Mouse (Mus musculus): ENCODE measurements at regions not wholly inside any gene's neighbourhood (a gene's known extent, or its start where the extent isn't known, plus 50 kb on each side); places are given as distances from the start of the nearest gene placed in this dataset.
A peak's percentile ranks its signal among the peaks of the same experiment; 100 is the strongest.

DNA sequence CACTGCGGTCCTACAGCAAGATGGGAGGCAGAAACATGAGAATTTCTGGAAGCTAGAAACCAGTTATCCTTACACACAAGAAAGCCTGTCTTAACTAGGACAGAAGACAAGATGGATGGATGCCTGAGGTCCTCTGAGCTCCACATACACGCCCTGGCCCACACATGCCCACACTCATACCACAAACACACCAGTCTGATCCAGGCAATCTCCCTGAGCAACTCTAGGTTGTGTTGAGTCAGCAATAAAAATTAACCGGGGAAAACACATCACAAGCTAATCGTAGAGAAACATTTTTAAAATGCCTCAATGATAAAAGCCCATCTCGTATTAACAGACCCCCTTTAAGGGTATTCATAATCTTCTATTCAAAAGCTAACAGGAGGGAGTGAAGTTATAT lies 298.9 kb downstream of the 3100002H09Rik start:
- no peak for DNase-seq (ENCODE audit: low spot score)
- WGBS = 78% methylated on average over 5 of the region's 5 CpGs
- ATAC-seq (ENCODE audit: insufficient number of reproducible peaks, low FRiP score, low TSS enrichment, low read depth) = no peak
- Histone ChIP-seq H3K4me2 (ENCODE audit: low read depth, severe bottlenecking) (no peak overlapping the region), H3K27me3 (ENCODE audit: control insufficient read depth, insufficient read depth, low read length) (no peaks in the 10 kb centered on the region), H3K9ac (ENCODE audit: low read length) (no peak overlapping the region), H3K36me3 (ENCODE audit: control insufficient read depth, insufficient read depth, low read length) (no peaks in the 10 kb centered on the region), H3K27ac (replicated peaks; ENCODE audit: low read depth, low read length) (no peak overlapping the region), H3K9me3 (ENCODE audit: control insufficient read depth, low read length) (no peaks in the 10 kb centered on the region), H3K4me1 (ENCODE audit: control insufficient read depth, insufficient read depth, low read length) (0 out of 2 replicates have a peak, but pooled peaks cover 5% of the 10 kb centered on the region), H3K4me3 (ENCODE audit: low read depth, low read length) (no peak overlapping the region)

DNA sequence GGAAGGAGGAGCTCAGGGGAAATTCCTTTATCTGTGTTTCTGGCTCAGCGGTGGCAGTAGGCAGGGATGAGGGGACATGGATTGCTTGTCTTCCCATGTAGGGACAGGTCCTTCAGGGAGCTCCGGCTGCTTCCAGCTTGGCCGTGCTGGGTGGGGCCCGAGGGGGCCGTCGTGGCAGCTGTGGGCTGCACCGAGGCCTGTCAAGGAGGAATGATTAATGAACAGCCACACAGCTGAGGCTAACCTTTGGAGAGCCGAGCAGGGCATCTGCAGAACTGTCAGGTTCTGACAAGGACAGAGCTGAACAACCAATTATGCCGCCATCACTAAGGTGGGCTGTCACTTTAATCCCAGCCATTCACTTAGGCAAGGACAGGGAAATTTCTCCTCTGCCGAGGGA lies 300.0 kb downstream of the 3100002H09Rik start:
- Histone ChIP-seq H3K4me2 (ENCODE audit: low read depth, severe bottlenecking) (no peak overlapping the region), H3K9me3 (ENCODE audit: control insufficient read depth, low read length) (no peaks in the 10 kb centered on the region), H3K9ac (ENCODE audit: low read length) (no peak overlapping the region), H3K4me1 (ENCODE audit: control insufficient read depth, insufficient read depth, low read length) (0 out of 2 replicates have a peak, but pooled peaks cover 5% of the 10 kb centered on the region), H3K36me3 (ENCODE audit: control insufficient read depth, insufficient read depth, low read length) (no peaks in the 10 kb centered on the region), H3K27me3 (ENCODE audit: control insufficient read depth, insufficient read depth, low read length) (no peaks in the 10 kb centered on the region), H3K27ac (replicated peaks; ENCODE audit: low read depth, low read length) (no peak overlapping the region), H3K4me3 (ENCODE audit: low read depth, low read length) (no peak overlapping the region)
- DNase-seq (ENCODE audit: low spot score) = peak; percentile 39
- no peak for ATAC-seq (ENCODE audit: insufficient number of reproducible peaks, low FRiP score, low TSS enrichment, low read depth)
- WGBS = 15% methylated on average over 10 of the region's 10 CpGs

DNA sequence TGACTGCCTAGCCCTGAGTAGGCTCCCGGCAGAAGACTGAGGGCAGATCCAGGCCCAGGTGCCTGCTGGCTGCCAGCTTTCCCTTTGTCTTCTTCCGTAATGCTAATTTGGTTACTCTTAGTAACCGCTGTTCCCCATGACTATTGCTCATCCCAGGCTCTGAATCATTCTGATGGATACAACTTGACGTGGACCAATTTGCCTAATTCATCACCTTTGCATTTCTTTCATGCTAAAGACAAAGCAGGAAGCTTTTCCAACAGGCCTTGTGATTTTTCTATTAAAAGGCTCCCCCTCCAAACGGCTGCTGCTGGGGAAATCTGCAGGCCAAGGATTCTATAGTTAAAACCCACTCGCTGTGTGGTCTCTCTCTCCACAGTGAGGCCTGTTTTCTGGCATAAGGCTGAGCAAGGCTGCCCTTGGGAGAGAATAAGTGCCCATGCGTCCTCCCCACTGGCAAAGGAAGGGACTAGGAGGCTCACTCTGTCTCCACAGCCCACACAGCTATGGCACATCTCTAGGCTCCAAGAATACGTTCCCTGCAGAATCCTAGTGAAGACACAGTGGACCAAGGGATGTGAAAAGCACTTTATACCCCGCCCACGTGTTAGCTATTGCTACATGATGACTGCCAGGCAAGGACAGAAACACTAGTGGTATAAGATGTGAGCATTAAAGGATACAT lies 304.6 kb downstream of the 3100002H09Rik start:
- DNase-seq (ENCODE audit: low spot score) = no peak
- Histone ChIP-seq H3K27ac (replicated peaks; ENCODE audit: low read depth, low read length) (no peak overlapping the region), H3K9ac (ENCODE audit: low read length) (no peak overlapping the region), H3K4me1 (ENCODE audit: control insufficient read depth, insufficient read depth, low read length) (0 out of 2 replicates have a peak, but pooled peaks cover 5% of the 10 kb centered on the region), H3K27me3 (ENCODE audit: control insufficient read depth, insufficient read depth, low read length) (no peaks in the 10 kb centered on the region), H3K36me3 (ENCODE audit: control insufficient read depth, insufficient read depth, low read length) (no peaks in the 10 kb centered on the region), H3K4me3 (ENCODE audit: low read depth, low read length) (no peak overlapping the region), H3K4me2 (ENCODE audit: low read depth, severe bottlenecking) (no peak overlapping the region), H3K9me3 (ENCODE audit: control insufficient read depth, low read length) (no peaks in the 10 kb centered on the region)
- WGBS = 77% methylated on average over 10 of the region's 10 CpGs
- no peak for ATAC-seq (ENCODE audit: insufficient number of reproducible peaks, low FRiP score, low TSS enrichment, low read depth)

DNA sequence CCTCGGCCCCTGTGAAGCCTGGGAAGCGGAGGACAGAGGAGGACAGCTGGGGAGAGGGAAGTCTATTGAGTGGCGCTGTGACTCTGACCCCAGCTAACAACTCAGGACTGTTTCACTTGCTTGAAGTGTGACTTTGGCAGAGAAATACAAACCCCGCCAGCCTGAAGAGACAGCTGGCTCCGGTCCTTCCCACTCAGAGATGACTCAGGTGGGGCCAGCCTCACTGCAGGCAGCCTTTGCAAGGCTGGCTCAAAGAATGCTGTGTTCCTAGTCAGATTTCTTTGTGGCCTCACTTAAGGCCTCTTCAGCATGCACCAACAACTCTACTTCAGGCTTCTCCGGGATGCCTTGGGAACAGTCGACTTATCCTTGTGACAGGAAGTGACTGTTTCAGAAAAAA lies 307.7 kb downstream of the 3100002H09Rik start:
- no peaks in the 10 kb centered on the region for H3K36me3 ChIP-seq (ENCODE audit: control insufficient read depth, insufficient read depth, low read length)
- H3K27ac ChIP-seq (replicated peaks; ENCODE audit: low read depth, low read length) = no peak overlapping the region
- no peak for DNase-seq (ENCODE audit: low spot score)
- H3K4me1 ChIP-seq (ENCODE audit: control insufficient read depth, insufficient read depth, low read length) = peaks cover 5% of the 10 kb centered on the region; the same call in 1 of the 2 replicates
- H3K27me3 ChIP-seq (ENCODE audit: control insufficient read depth, insufficient read depth, low read length) = no peaks in the 10 kb centered on the region
- no peaks in the 10 kb centered on the region for H3K9me3 ChIP-seq (ENCODE audit: control insufficient read depth, low read length)
- ATAC-seq (ENCODE audit: insufficient number of reproducible peaks, low FRiP score, low TSS enrichment, low read depth) = no peak
- no peak overlapping the region for H3K4me3 ChIP-seq (ENCODE audit: low read depth, low read length)
- H3K4me2 ChIP-seq (ENCODE audit: low read depth, severe bottlenecking) = no peak overlapping the region
- WGBS = 70% methylated on average over 7 of the region's 7 CpGs
- no peak overlapping the region for H3K9ac ChIP-seq (ENCODE audit: low read length)

DNA sequence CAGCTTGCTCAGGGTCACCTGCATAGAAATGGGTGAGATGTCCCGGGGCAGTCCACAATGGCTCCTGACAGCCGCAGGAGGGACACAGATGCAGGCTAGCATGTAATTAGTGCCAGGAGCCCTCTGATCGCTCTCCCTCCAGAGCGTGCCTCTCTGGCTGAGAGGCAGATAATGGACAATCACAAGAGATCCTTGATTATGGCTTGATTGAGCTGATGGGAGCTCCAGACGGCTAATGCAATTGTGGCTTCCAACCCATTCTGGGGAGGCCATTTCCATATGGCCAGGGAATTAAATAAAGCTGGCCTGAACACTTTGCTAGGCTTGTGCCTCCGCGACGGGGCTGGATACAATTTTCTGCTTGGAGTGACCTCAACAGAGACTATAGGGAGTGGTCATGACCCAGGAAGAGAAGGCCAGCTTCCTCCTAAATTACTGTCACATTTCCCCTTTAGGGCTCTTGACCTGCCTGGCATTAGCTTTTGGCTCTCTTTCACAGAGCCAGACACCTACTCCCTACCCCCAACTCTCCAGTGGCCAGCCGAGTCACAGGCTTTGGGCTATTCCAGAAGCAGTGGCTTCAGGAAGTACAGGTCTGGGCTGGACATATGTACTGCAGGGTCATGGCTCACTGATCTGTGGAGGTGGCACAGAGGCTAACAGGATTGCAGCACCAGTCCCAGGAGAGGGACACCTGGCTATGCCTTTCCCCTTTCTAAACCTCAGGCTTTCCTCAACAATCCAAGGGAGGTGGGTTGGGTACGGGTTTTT lies 311.8 kb downstream of the 3100002H09Rik start:
- H3K36me3 ChIP-seq (ENCODE audit: control insufficient read depth, insufficient read depth, low read length) = no peaks in the 10 kb centered on the region
- H3K4me1 ChIP-seq (ENCODE audit: control insufficient read depth, insufficient read depth, low read length) = peaks cover 5% of the 10 kb centered on the region; the same call in 1 of the 2 replicates
- DNase-seq (ENCODE audit: low spot score) (no peak), ATAC-seq (ENCODE audit: insufficient number of reproducible peaks, low FRiP score, low TSS enrichment, low read depth) (no peak)
- 19% methylated on average over 10 of the region's 10 CpGs for WGBS
- no peak overlapping the region for H3K27ac ChIP-seq (replicated peaks; ENCODE audit: low read depth, low read length)
- no peak overlapping the region for H3K9ac ChIP-seq (ENCODE audit: low read length)
- H3K4me3 ChIP-seq (ENCODE audit: low read depth, low read length) = no peak overlapping the region
- no peaks in the 10 kb centered on the region for H3K27me3 ChIP-seq (ENCODE audit: control insufficient read depth, insufficient read depth, low read length)
- H3K9me3 ChIP-seq (ENCODE audit: control insufficient read depth, low read length) = no peaks in the 10 kb centered on the region
- no peak overlapping the region for H3K4me2 ChIP-seq (ENCODE audit: low read depth, severe bottlenecking)

DNA sequence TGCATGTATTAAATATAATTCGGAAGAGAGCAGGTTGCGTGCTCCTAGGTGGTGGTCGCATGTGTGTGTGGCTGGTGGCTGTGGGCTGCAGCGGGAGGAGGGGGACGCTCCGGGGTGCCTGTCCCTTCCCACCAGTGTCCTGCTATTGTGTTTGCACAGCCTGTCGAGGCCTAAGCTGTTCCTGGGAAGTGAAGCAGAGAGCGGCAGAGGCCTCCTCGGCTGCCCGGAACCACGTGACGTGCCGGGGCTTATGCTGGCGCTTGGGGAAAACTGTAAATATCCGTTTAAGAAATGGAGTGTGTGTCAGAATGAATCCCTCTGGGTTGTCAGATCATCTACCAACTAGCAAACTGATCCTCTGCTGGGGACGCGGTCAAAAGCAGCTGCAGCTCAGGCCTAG lies 318.3 kb downstream of the 3100002H09Rik start:
- Histone ChIP-seq H3K4me1 (ENCODE audit: control insufficient read depth, insufficient read depth, low read length) (no peaks in the 10 kb centered on the region), H3K36me3 (ENCODE audit: control insufficient read depth, insufficient read depth, low read length) (no peaks in the 10 kb centered on the region), H3K9me3 (ENCODE audit: control insufficient read depth, low read length) (no peaks in the 10 kb centered on the region), H3K4me2 (ENCODE audit: low read depth, severe bottlenecking) (no peak overlapping the region), H3K9ac (ENCODE audit: low read length) (no peak overlapping the region), H3K4me3 (ENCODE audit: low read depth, low read length) (no peak overlapping the region), H3K27me3 (ENCODE audit: control insufficient read depth, insufficient read depth, low read length) (no peaks in the 10 kb centered on the region), H3K27ac (replicated peaks; ENCODE audit: low read depth, low read length) (no peak overlapping the region)
- DNase-seq (ENCODE audit: low spot score) = no peak
- no peak for ATAC-seq (ENCODE audit: insufficient number of reproducible peaks, low FRiP score, low TSS enrichment, low read depth)
- 58% methylated on average over 17 of the region's 17 CpGs for WGBS

DNA sequence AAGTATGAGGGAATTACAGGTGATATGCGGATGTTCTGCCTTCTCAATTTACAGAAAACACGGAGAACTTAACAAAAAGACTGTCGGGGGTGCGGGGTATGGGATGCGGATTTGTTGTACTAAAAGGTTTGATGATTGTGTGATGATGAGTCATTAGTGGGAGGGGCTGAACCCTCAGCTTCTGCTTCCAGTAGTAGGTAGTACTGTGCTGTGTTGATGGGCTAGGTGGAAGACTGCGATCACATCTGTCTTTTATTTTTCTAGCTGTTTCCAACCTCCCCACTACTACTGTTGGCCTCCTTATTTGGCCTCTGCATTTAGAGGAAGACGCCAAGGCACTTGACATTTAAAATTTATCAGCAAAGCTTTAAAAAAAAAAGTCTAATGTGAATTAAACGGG lies 318.8 kb downstream of the 3100002H09Rik start:
- Histone ChIP-seq H3K27me3 (ENCODE audit: control insufficient read depth, insufficient read depth, low read length) (no peaks in the 10 kb centered on the region), H3K9me3 (ENCODE audit: control insufficient read depth, low read length) (no peaks in the 10 kb centered on the region), H3K4me2 (ENCODE audit: low read depth, severe bottlenecking) (no peak overlapping the region), H3K4me3 (ENCODE audit: low read depth, low read length) (no peak overlapping the region), H3K9ac (ENCODE audit: low read length) (no peak overlapping the region), H3K27ac (replicated peaks; ENCODE audit: low read depth, low read length) (no peak overlapping the region), H3K36me3 (ENCODE audit: control insufficient read depth, insufficient read depth, low read length) (no peaks in the 10 kb centered on the region), H3K4me1 (ENCODE audit: control insufficient read depth, insufficient read depth, low read length) (no peaks in the 10 kb centered on the region)
- 65% methylated on average over 8 of the region's 8 CpGs for WGBS
- ATAC-seq (ENCODE audit: insufficient number of reproducible peaks, low FRiP score, low TSS enrichment, low read depth) (no peak), DNase-seq (ENCODE audit: low spot score) (no peak)

DNA sequence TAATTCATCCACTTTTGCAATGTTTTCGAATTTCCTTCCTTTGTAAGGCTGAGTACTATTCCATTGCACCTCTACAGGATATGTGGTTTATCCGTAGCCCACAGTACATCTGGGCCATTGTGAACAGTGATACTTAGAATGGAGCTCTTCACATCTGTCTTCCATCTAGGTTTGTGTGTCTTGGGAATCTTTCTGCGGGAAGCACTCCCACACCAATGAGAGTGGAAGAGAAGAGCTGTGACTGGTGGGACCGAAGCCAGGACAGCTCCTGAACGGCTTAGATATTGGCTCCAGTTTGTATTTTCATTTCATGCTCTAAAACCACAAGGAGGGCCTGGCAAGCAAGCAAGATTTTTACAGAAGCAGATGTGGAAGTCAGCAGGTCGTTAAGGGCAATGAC lies 323.1 kb downstream of the 3100002H09Rik start:
- WGBS = 73% methylated on average over 6 of the region's 6 CpGs
- no peaks in the 10 kb centered on the region for H3K4me1 ChIP-seq (ENCODE audit: control insufficient read depth, insufficient read depth, low read length)
- H3K27me3 ChIP-seq (ENCODE audit: control insufficient read depth, insufficient read depth, low read length) = no peaks in the 10 kb centered on the region

More for the DNA sequence above, 323.1 kb downstream of the 3100002H09Rik start:
- DNase-seq (ENCODE audit: low spot score) (no peak), ATAC-seq (ENCODE audit: insufficient number of reproducible peaks, low FRiP score, low TSS enrichment, low read depth) (no peak)
- Histone ChIP-seq H3K4me3 (ENCODE audit: low read depth, low read length) (no peak overlapping the region), H3K36me3 (ENCODE audit: control insufficient read depth, insufficient read depth, low read length) (no peaks in the 10 kb centered on the region), H3K9ac (ENCODE audit: low read length) (no peak overlapping the region), H3K9me3 (ENCODE audit: control insufficient read depth, low read length) (no peaks in the 10 kb centered on the region), H3K27ac (replicated peaks; ENCODE audit: low read depth, low read length) (no peak overlapping the region), H3K4me2 (ENCODE audit: low read depth, severe bottlenecking) (no peak overlapping the region)

Measured in limb, embryonic 11.5 days (tissue).